Mouse (Mus musculus) CH12.LX (cell line): ENCODE results near the gene Zfp36l1. TPM values are rescaled to one million over a fixed set of nuclear protein-coding genes. Genes with fewer than 3 reads are reported as not detected.

Experiments used
- DNase-seq: peaks from one replicate; pipeline ENCODE4 v3.0.0-alpha.2; 2013; ENCODE audit errors: extremely low read depth
- H3K27ac ChIP-seq: 2 replicates; pipeline ENCODE4 v1.5.1; 2012; ENCODE audit warnings: low read depth, mild to moderate bottlenecking, control low read depth, moderate library complexity; ENCODE audit not compliant: insufficient read depth
- H3K27me3 ChIP-seq: replicated peaks from 2 replicates; pipeline ENCODE3; 2012; ENCODE audit warnings: inconsistent platforms
- H3K36me3 ChIP-seq, 2 experiments: replicated peaks in 1 of 2; 2 replicates each; pipeline versions ENCODE3 to v1.6.1; 2012; ENCODE audit warnings: inconsistent platforms in 1 of 2, low read length in 1 of 2, mild to moderate bottlenecking in 1 of 2, mixed read lengths in 1 of 2, moderate library complexity in 1 of 2; ENCODE audit not compliant: control insufficient read depth in 1 of 2, insufficient read depth in 1 of 2
- H3K4me1 ChIP-seq, 2 experiments: 2 replicates each; pipeline ENCODE4 v1.6.1; 2012; ENCODE audit warnings: inconsistent platforms in 1 of 2, moderate library complexity in 1 of 2; ENCODE audit not compliant: insufficient read depth in 2 of 2, control insufficient read depth in 1 of 2
- H3K4me2 ChIP-seq: 2 replicates; pipeline ENCODE4 v1.6.1; 2012; ENCODE audit warnings: low read depth, mild to moderate bottlenecking, control low read depth; ENCODE audit not compliant: poor library complexity, insufficient read depth, severe bottlenecking
- H3K4me3 ChIP-seq, 3 experiments: fragments of 150-350 bp in 1 of 3; sonication (generic) in 1 of 3; replicated peaks in 1 of 3; 2 replicates each; pipeline versions ENCODE3 to v1.5.1; 2011 to 2012; ENCODE audit warnings: low read depth in 2 of 3, low read length in 2 of 3, mild to moderate bottlenecking in 2 of 3, moderate library complexity in 2 of 3, control low read depth in 1 of 3, improper control_type of control experiment in 1 of 3, inconsistent platforms in 1 of 3, mixed read lengths in 1 of 3; ENCODE audit not compliant: poor library complexity in 1 of 3
- H3K79me2 ChIP-seq: replicated peaks from 2 replicates; pipeline ENCODE4 v1.6.1; 2012; ENCODE audit warnings: mild to moderate bottlenecking, moderate library complexity; ENCODE audit not compliant: control insufficient read depth, poor library complexity, insufficient read depth, severe bottlenecking; ENCODE audit errors: extremely low read depth
- H3K9ac ChIP-seq: 2 replicates; pipeline ENCODE4 v1.6.1; 2012; ENCODE audit warnings: low read depth, mild to moderate bottlenecking, control low read depth, moderate library complexity; ENCODE audit not compliant: insufficient read depth
- H3K9me3 ChIP-seq: replicated peaks from 2 replicates; pipeline ENCODE3; 2012; ENCODE audit warnings: low read length, inconsistent platforms, mixed read lengths
- CHD2 ChIP-seq: IDR thresholded peaks from 2 replicates; pipeline ENCODE4 v1.6.1; 2011; ENCODE audit warnings: low read length, improper control_type of control experiment
- CTCF ChIP-seq, 2 experiments: IDR thresholded peaks in 1 of 2; conservative IDR thresholded peaks in 1 of 2; 2 replicates each; pipeline ENCODE4 v1.5.1; 2011 to 2012; ENCODE audit warnings: low read depth in 2 of 2, low read length in 2 of 2, improper control_type of control experiment in 1 of 2, inconsistent platforms in 1 of 2, mild to moderate bottlenecking in 1 of 2, moderate library complexity in 1 of 2
- ETS1 ChIP-seq: conservative IDR thresholded peaks from 2 replicates; pipeline ENCODE4 v1.6.1; 2012; ENCODE audit warnings: low read depth, mild to moderate bottlenecking, inconsistent platforms, low read length, improper control_type of control experiment, moderate library complexity
- IRF4 ChIP-seq: IDR thresholded peaks from 2 replicates; pipeline ENCODE4 v1.6.1; 2014; ENCODE audit warnings: low read depth, mild to moderate bottlenecking, inconsistent platforms, low read length, improper control_type of control experiment
- JUN ChIP-seq: IDR thresholded peaks from 2 replicates; pipeline ENCODE4 v1.6.1; 2011; ENCODE audit warnings: low read depth, mild to moderate bottlenecking, low read length, improper control_type of control experiment, moderate library complexity; ENCODE audit not compliant: insufficient read depth
- KAT2A ChIP-seq: IDR thresholded peaks from 2 replicates; pipeline ENCODE4 v1.6.1; 2012; ENCODE audit warnings: low read length, improper control_type of control experiment, inconsistent platforms; ENCODE audit not compliant: insufficient replicate concordance
- MAX ChIP-seq: IDR thresholded peaks from 2 replicates; pipeline ENCODE4 v1.6.1; 2011; ENCODE audit warnings: low read length, improper control_type of control experiment
- MXI1 ChIP-seq: IDR thresholded peaks from 2 replicates; pipeline ENCODE4 v1.6.1; 2011; ENCODE audit warnings: mild to moderate bottlenecking, low read depth, low read length, improper control_type of control experiment
- NELFE ChIP-seq: IDR thresholded peaks from 2 replicates; pipeline ENCODE4 v1.6.1; 2011; ENCODE audit warnings: low read depth, low read length, improper control_type of control experiment
- NRF1 ChIP-seq: IDR thresholded peaks from 2 replicates; pipeline ENCODE4 v1.6.1; 2014; ENCODE audit warnings: low read depth, mild to moderate bottlenecking, inconsistent platforms, low read length, improper control_type of control experiment, moderate library complexity
- RCOR1 ChIP-seq: conservative IDR thresholded peaks from 2 replicates; pipeline ENCODE4 v1.6.1; 2012; ENCODE audit warnings: low read depth, mild to moderate bottlenecking, inconsistent platforms, low read length, improper control_type of control experiment
- SIN3A ChIP-seq: IDR thresholded peaks from 2 replicates; pipeline ENCODE4 v1.6.1; 2012; ENCODE audit warnings: low read length, improper control_type of control experiment, inconsistent platforms
- SMC3 ChIP-seq: IDR thresholded peaks from 2 replicates; pipeline ENCODE4 v1.6.1; 2011; ENCODE audit warnings: low read depth, low read length, improper control_type of control experiment
- TBP ChIP-seq: conservative IDR thresholded peaks from 2 replicates; pipeline ENCODE4 v1.6.1; 2011; ENCODE audit warnings: low read depth, low read length, improper control_type of control experiment
- USF1 ChIP-seq: IDR thresholded peaks from 2 replicates; pipeline ENCODE4 v1.6.1; 2014; ENCODE audit warnings: low read depth, mild to moderate bottlenecking, inconsistent platforms, low read length, improper control_type of control experiment
- ZC3H11A ChIP-seq: IDR thresholded peaks from 2 replicates; pipeline ENCODE4 v1.6.1; 2012; ENCODE audit warnings: low read depth, mild to moderate bottlenecking, inconsistent platforms, low read length, improper control_type of control experiment
- dilution Hi-C: fragments of 300-500 bp; cut with MboI; formaldehyde crosslinking; loops from 2 replicates; pipeline ENCODE4 v1.14.3; 2020; ENCODE audit warnings: low sequenced_read_pairs; ENCODE audit not compliant: extremely low pct_unique_long_range_greater_than_20kb, extremely low pct_ligation_motif_present
- in situ Hi-C: fragments of 300-500 bp; cut with MboI; formaldehyde crosslinking; loops from 3 replicates; pipeline ENCODE4 v1.14.3; 2019; ENCODE audit warnings: low sequenced_read_pairs, low pct_ligation_motif_present, low pct_unique_long_range_greater_than_20kb, mixed read lengths
- polyA plus RNA-seq: library from polyadenylated mRNA; unstranded; fragments of >175 nt; gene quantifications from 2 replicates; pipeline ENCODE4 v1.2.1, GENCODE M21; 2012; ENCODE audit warnings: low read depth; ENCODE audit not compliant: insufficient read length
- total RNA-seq, 2 experiments: library from RNA; depleted of rRNA; stranded (reverse); fragments of 300-350 nt in 1 of 2; fragments of >200 nt in 1 of 2; gene quantifications; 2 replicates each; pipeline ENCODE4 v1.2.3; 2012 to 2014

The Zfp36l1 gene
- total and polyA plus RNA-seq, 3 experiments = 32.7 to 192 (median 50.7) TPM

DNA sequence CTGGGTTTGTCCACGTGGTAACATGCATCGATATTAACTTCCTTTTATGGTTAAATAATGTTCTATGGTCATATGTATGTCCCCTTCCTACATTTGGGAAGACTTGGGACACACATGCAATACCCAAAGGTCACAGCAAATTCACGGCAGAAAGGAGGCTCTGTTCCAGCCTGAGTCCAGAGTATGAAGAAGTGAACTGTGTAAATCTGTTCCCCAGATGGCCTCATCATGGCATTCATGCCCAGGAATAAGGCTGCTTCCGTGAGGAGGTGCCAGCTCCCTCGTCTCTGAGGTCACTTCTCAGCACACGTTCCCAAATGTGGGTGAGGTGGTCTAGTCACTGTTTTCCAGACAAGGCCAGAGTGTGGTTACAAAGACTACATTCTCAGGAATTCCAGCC, 24.4 kb upstream of the Zfp36l1 start:
- in situ Hi-C loops (loop anchor here (5.0 kb wide), 1 partner anchor 780 kb away; no protein-coding TSS in a partner anchor), dilution Hi-C loops (no loop called here)
- no peak for TF ChIP-seq ETS1
- TF ChIP-seq ZC3H11A = no peak
- no peak for TF ChIP-seq MAX
- TF ChIP-seq CHD2 = no peak
- no peak for TF ChIP-seq MXI1
- TF ChIP-seq RCOR1 = no peak
- TF ChIP-seq JUN = no peak
- no peak for TF ChIP-seq CTCF (conservative IDR thresholded peaks at IDR 0.05 in 1 of 2, IDR thresholded peaks at IDR 0.05 in 1 of 2; ENCODE audit: low read depth in 2 of 2, low read length in 2 of 2)
- no peak for TF ChIP-seq TBP
- no peak for TF ChIP-seq NELFE
- TF ChIP-seq SIN3A = no peak
- no peak for TF ChIP-seq IRF4
- no peaks in the 10 kb centered on the region for H3K9me3 ChIP-seq
- no peaks in the 10 kb centered on the region for H3K27me3 ChIP-seq
- no peak for DNase-seq
- H3K9ac ChIP-seq = no peak overlapping the region
- H3K4me3 ChIP-seq = no peak overlapping the region
- no peak overlapping the region for H3K4me2 ChIP-seq
- no peaks in the 10 kb centered on the region for H3K79me2 ChIP-seq
- H3K36me3 ChIP-seq = no peaks in the 10 kb centered on the region
- H3K27ac ChIP-seq = no peak overlapping the region
- peaks cover 15 to 19% of the 10 kb centered on the region in 2 experiments for H3K4me1 ChIP-seq

DNA sequence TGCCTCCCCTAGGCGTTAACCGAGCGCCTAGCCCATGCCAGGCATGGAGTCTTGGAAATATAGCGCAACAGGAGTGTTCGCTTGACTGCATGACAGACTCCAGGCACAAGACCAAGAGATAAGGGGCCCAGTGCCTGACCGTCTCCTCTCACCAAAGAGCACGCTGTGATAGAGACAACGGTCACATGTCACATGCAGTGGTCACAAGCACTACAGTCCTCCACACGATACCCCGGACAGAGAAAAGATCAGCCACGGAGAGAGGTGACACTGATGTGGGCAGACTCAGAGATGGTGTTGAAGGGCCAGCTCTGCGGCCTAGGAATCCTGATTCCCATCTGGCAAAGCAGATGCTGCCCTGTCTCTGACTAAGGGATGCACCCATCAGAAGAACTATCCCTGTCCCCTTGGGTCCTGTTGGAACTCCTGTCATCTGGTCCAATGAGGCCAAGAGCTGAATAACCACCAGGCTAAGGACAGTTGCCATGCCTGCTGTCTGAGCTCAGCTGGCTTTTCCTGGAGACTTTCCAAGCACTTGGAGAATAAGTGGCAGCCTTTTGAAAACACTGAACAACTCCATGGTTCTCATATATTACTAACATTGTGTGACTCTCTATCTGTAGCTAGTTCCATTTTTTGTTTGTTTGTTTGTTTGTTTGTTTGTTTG, 23.6 kb upstream of the Zfp36l1 start:
- H3K4me2 ChIP-seq = no peak overlapping the region
- dilution Hi-C loops = no loop called here
- no peak overlapping the region for H3K27ac ChIP-seq

More for the DNA sequence above, 23.6 kb upstream of the Zfp36l1 start:
- TF ChIP-seq ZC3H11A (no peak), USF1 (no peak), RCOR1 (no peak), SMC3 (no peak), CTCF (conservative IDR thresholded peaks at IDR 0.05 in 1 of 2, IDR thresholded peaks at IDR 0.05 in 1 of 2; ENCODE audit: low read depth in 2 of 2, low read length in 2 of 2) (no peak), NRF1 (no peak), KAT2A (no peak)
- TF ChIP-seq, all 38 proteins: peak for 0
- Histone ChIP-seq H3K36me3 (no peaks in the 10 kb centered on the region), H3K4me3 (no peak overlapping the region), H3K9ac (no peak overlapping the region), H3K4me1 (peaks cover 15 to 19% of the 10 kb centered on the region in 2 experiments; a peak in 3 of 4 replicates), H3K9me3 (no peaks in the 10 kb centered on the region), H3K79me2 (no peaks in the 10 kb centered on the region), H3K27me3 (no peaks in the 10 kb centered on the region)
- DNase-seq = no peak
- in situ Hi-C loops = loop anchor here (5.0 kb wide), 1 partner anchor 779 kb away; no protein-coding TSS in a partner anchor
